Mouse (Mus musculus): ENCODE measurements at regions not wholly inside any gene's neighbourhood (a gene's known extent, or its start where the extent isn't known, plus 50 kb on each side); places are given as distances from the start of the nearest gene placed in this dataset.

GRCm38 (mm10) chr5:148758786-148759185, 170.3 kb downstream of the Katnal1 start:
- Histone ChIP-seq H3K4me3 (ENCODE audit: low read depth, low read length) (no peak overlapping the region), H3K9me3 (replicated peaks; ENCODE audit: control insufficient read depth, insufficient read depth, low read length, poor library complexity, severe bottlenecking) (no peaks in the 10 kb centered on the region), H3K4me1 (ENCODE audit: control insufficient read depth, insufficient read depth, low read length) (no peaks in the 10 kb centered on the region), H3K9ac (ENCODE audit: low read depth, poor library complexity, severe bottlenecking) (no peak overlapping the region), H3K27ac (ENCODE audit: insufficient read depth, low read length) (no peak overlapping the region), H3K27me3 (ENCODE audit: control insufficient read depth, insufficient read depth, low read length, poor library complexity, severe bottlenecking) (no peaks in the 10 kb centered on the region), H3K36me3 (ENCODE audit: control insufficient read depth, insufficient read depth, low read length, poor library complexity, severe bottlenecking) (no peaks in the 10 kb centered on the region)
- TF ChIP-seq CTCF (IDR thresholded peaks at IDR 0.05; ENCODE audit: low read depth, low read length) (no peak), EP300 (IDR thresholded peaks at IDR 0.05; ENCODE audit: insufficient read depth, low read depth, low read length) (no peak), POLR2A (IDR thresholded peaks at IDR 0.05; ENCODE audit: insufficient read depth, low read length) (no peak)

DNA sequence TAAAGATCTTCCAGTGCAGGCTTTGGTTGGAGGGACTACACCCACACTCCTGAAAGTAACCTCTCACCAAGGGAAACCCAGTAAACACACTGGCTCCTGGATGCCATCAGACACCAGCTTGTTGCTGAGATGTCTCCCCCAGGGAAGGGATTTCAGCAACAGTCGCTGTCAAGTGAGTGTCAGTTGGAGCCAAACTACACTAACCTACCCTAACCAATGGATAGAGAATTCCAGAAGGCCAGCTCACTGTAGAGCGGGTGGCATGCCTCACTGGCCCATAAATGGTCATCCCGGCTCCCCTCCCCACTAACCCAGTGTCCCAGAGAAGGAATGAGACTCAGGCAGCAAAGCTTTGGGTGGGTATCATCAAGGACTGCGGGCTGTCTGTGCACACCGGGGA, 171.4 kb downstream of the Katnal1 start:
- no peak overlapping the region for H3K9ac ChIP-seq (ENCODE audit: low read depth, poor library complexity, severe bottlenecking)
- no peak overlapping the region for H3K27ac ChIP-seq (ENCODE audit: insufficient read depth, low read length)
- H3K27me3 ChIP-seq (ENCODE audit: control insufficient read depth, insufficient read depth, low read length, poor library complexity, severe bottlenecking): no peaks in the 10 kb centered on the region
- H3K4me1 ChIP-seq (ENCODE audit: control insufficient read depth, insufficient read depth, low read length): no peaks in the 10 kb centered on the region
- no peaks in the 10 kb centered on the region for H3K9me3 ChIP-seq (replicated peaks; ENCODE audit: control insufficient read depth, insufficient read depth, low read length, poor library complexity, severe bottlenecking)
- TF ChIP-seq POLR2A (IDR thresholded peaks at IDR 0.05; ENCODE audit: insufficient read depth, low read length): no peak
- no peak for TF ChIP-seq EP300 (IDR thresholded peaks at IDR 0.05; ENCODE audit: insufficient read depth, low read depth, low read length)
- TF ChIP-seq CTCF (IDR thresholded peaks at IDR 0.05; ENCODE audit: low read depth, low read length): no peak
- H3K4me3 ChIP-seq (ENCODE audit: low read depth, low read length): no peak overlapping the region
- no peaks in the 10 kb centered on the region for H3K36me3 ChIP-seq (ENCODE audit: control insufficient read depth, insufficient read depth, low read length, poor library complexity, severe bottlenecking)

DNA sequence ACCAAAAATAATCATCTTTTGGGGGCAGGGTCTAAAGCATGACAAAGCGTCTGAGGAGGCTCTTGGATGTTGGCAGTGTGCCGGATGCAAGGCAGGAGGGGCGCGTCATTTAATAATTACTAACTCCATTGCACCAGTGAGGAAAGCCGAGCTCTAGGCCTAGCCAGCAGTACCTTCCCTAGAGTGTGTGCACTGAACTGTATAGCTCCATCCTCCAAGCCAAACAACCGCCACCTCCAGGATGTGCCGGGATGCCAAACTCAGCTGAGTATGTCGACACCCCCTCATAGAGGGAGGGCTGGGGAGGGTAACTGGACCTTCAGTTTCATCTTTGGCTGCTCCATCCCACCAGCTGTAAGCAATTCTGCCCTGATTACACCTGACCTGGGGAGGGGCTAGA, 171.9 kb downstream of the Katnal1 start:
- no peaks in the 10 kb centered on the region for H3K4me1 ChIP-seq (ENCODE audit: control insufficient read depth, insufficient read depth, low read length)
- H3K9me3 ChIP-seq (replicated peaks; ENCODE audit: control insufficient read depth, insufficient read depth, low read length, poor library complexity, severe bottlenecking): no peaks in the 10 kb centered on the region
- no peaks in the 10 kb centered on the region for H3K36me3 ChIP-seq (ENCODE audit: control insufficient read depth, insufficient read depth, low read length, poor library complexity, severe bottlenecking)
- no peaks in the 10 kb centered on the region for H3K27me3 ChIP-seq (ENCODE audit: control insufficient read depth, insufficient read depth, low read length, poor library complexity, severe bottlenecking)
- H3K9ac ChIP-seq (ENCODE audit: low read depth, poor library complexity, severe bottlenecking): no peak overlapping the region
- H3K4me3 ChIP-seq (ENCODE audit: low read depth, low read length): no peak overlapping the region
- H3K27ac ChIP-seq (ENCODE audit: insufficient read depth, low read length): no peak overlapping the region
- no peak for TF ChIP-seq CTCF (IDR thresholded peaks at IDR 0.05; ENCODE audit: low read depth, low read length)
- TF ChIP-seq EP300 (IDR thresholded peaks at IDR 0.05; ENCODE audit: insufficient read depth, low read depth, low read length): no peak
- no peak for TF ChIP-seq POLR2A (IDR thresholded peaks at IDR 0.05; ENCODE audit: insufficient read depth, low read length)

- H3K9ac ChIP-seq (ENCODE audit: low read depth, poor library complexity, severe bottlenecking): no peak overlapping the region
- H3K27me3 ChIP-seq (ENCODE audit: control insufficient read depth, insufficient read depth, low read length, poor library complexity, severe bottlenecking): no peaks in the 10 kb centered on the region
- no peak overlapping the region for H3K27ac ChIP-seq (ENCODE audit: insufficient read depth, low read length)
- H3K9me3 ChIP-seq (replicated peaks; ENCODE audit: control insufficient read depth, insufficient read depth, low read length, poor library complexity, severe bottlenecking): no peaks in the 10 kb centered on the region
- TF ChIP-seq CTCF (IDR thresholded peaks at IDR 0.05; ENCODE audit: low read depth, low read length) (peak; percentile 74), POLR2A (IDR thresholded peaks at IDR 0.05; ENCODE audit: insufficient read depth, low read length) (no peak), EP300 (IDR thresholded peaks at IDR 0.05; ENCODE audit: insufficient read depth, low read depth, low read length) (no peak)
- no peaks in the 10 kb centered on the region for H3K4me1 ChIP-seq (ENCODE audit: control insufficient read depth, insufficient read depth, low read length)
- H3K36me3 ChIP-seq (ENCODE audit: control insufficient read depth, insufficient read depth, low read length, poor library complexity, severe bottlenecking): no peaks in the 10 kb centered on the region
- H3K4me3 ChIP-seq (ENCODE audit: low read depth, low read length): no peak overlapping the region
Measured at GRCm38 (mm10) chr5:148756246-148756930, 172.7 kb downstream of the Katnal1 start.

DNA sequence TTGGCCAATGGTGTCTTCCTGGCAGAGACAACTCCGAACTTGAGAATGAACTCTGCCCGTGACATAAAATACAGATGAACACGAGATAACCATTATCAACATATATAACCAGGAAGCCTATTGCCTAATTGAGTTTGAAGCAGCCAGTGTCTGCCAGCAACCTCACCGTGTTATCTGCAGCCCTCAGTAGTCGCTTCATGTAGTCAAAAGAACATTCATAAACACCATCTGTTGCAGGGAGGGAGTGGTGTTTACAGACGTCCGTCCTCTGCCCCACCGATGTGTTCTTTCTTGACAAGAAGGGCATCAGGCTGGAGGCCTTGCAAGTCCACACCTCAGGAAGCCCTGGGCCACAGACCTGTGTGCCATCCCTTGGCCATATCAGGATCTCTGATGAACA, 173.3 kb downstream of the Katnal1 start:
- H3K36me3 ChIP-seq (ENCODE audit: control insufficient read depth, insufficient read depth, low read length, poor library complexity, severe bottlenecking): no peaks in the 10 kb centered on the region
- no peak overlapping the region for H3K27ac ChIP-seq (ENCODE audit: insufficient read depth, low read length)
- H3K4me3 ChIP-seq (ENCODE audit: low read depth, low read length): no peak overlapping the region
- TF ChIP-seq POLR2A (IDR thresholded peaks at IDR 0.05; ENCODE audit: insufficient read depth, low read length) (no peak), CTCF (IDR thresholded peaks at IDR 0.05; ENCODE audit: low read depth, low read length) (no peak), EP300 (IDR thresholded peaks at IDR 0.05; ENCODE audit: insufficient read depth, low read depth, low read length) (no peak)
- no peak overlapping the region for H3K9ac ChIP-seq (ENCODE audit: low read depth, poor library complexity, severe bottlenecking)
- H3K9me3 ChIP-seq (replicated peaks; ENCODE audit: control insufficient read depth, insufficient read depth, low read length, poor library complexity, severe bottlenecking): no peaks in the 10 kb centered on the region
- no peaks in the 10 kb centered on the region for H3K27me3 ChIP-seq (ENCODE audit: control insufficient read depth, insufficient read depth, low read length, poor library complexity, severe bottlenecking)
- no peaks in the 10 kb centered on the region for H3K4me1 ChIP-seq (ENCODE audit: control insufficient read depth, insufficient read depth, low read length)

GRCm38 (mm10) chr5:148754896-148755295, 174.2 kb downstream of the Katnal1 start:
- H3K36me3 ChIP-seq (ENCODE audit: control insufficient read depth, insufficient read depth, low read length, poor library complexity, severe bottlenecking): no peaks in the 10 kb centered on the region
- H3K4me1 ChIP-seq (ENCODE audit: control insufficient read depth, insufficient read depth, low read length): no peaks in the 10 kb centered on the region

More at GRCm38 (mm10) chr5:148754896-148755295, 174.2 kb downstream of the Katnal1 start:
- Histone ChIP-seq H3K9ac (ENCODE audit: low read depth, poor library complexity, severe bottlenecking) (no peak overlapping the region), H3K9me3 (replicated peaks; ENCODE audit: control insufficient read depth, insufficient read depth, low read length, poor library complexity, severe bottlenecking) (no peaks in the 10 kb centered on the region), H3K27ac (ENCODE audit: insufficient read depth, low read length) (no peak overlapping the region), H3K27me3 (ENCODE audit: control insufficient read depth, insufficient read depth, low read length, poor library complexity, severe bottlenecking) (no peaks in the 10 kb centered on the region), H3K4me3 (ENCODE audit: low read depth, low read length) (no peak overlapping the region)
- TF ChIP-seq CTCF (IDR thresholded peaks at IDR 0.05; ENCODE audit: low read depth, low read length) (no peak), EP300 (IDR thresholded peaks at IDR 0.05; ENCODE audit: insufficient read depth, low read depth, low read length) (no peak), POLR2A (IDR thresholded peaks at IDR 0.05; ENCODE audit: insufficient read depth, low read length) (no peak)

Measured in ES-Bruce4 (cell line).